Mouse (Mus musculus) stomach, postnatal 0 days (tissue): ENCODE data around the gene Sphkap.

Experiments
- CTCF ChIP-seq: IDR thresholded peaks from 2 replicates; pipeline ENCODE4 v1.5.1; 2016; ENCODE audit warnings: antibody characterized with exemption, low read depth, mild to moderate bottlenecking, moderate library complexity
- EP300 ChIP-seq: optimal IDR thresholded peaks from 2 replicates; pipeline ENCODE3; 2016; ENCODE audit warnings: antibody characterized with exemption

GRCm38 (mm10) chr1:83345572-83345971 is 62.4 kb downstream of the Sphkap start:
- no peak for TF ChIP-seq CTCF
- TF ChIP-seq EP300: no peak
